Mouse (Mus musculus) limb, embryonic 14.5 days (tissue): ENCODE results near the gene Prcd. TPM values are rescaled to one million over a fixed set of nuclear protein-coding genes. Genes with fewer than 3 reads are reported as not detected.

Experiments used
- ATAC-seq: fragments of 200-750 bp; cut with Nextera tagmentation; 2 replicates; pipeline ENCODE4 v1.8.0; 2017; ENCODE audit warnings: low read depth, moderate number of reproducible peaks, moderate TSS enrichment; ENCODE audit not compliant: low FRiP score
- DNase-seq: peaks from one replicate; pipeline ENCODE4 v3.0.0-alpha.2; 2015; ENCODE audit warnings: low spot score
- H3K27ac ChIP-seq: fragments of 300-500 bp; sonication (generic); replicated peaks from 2 replicates; pipeline ENCODE4 v1.5.1; 2014; ENCODE audit warnings: low read depth, mild to moderate bottlenecking, low read length, moderate library complexity, mixed read lengths
- H3K27me3 ChIP-seq: fragments of 300-500 bp; sonication (generic); 2 replicates; pipeline ENCODE4 v1.6.1; 2014; ENCODE audit warnings: low read length, mixed read lengths; ENCODE audit not compliant: control insufficient read depth, insufficient read depth
- H3K36me3 ChIP-seq: fragments of 300-500 bp; sonication (generic); 2 replicates; pipeline ENCODE4 v1.6.1; 2014; ENCODE audit warnings: mild to moderate bottlenecking, low read length, moderate library complexity, mixed read lengths; ENCODE audit not compliant: control insufficient read depth, insufficient read depth
- H3K4me1 ChIP-seq: fragments of 300-500 bp; sonication (generic); 2 replicates; pipeline ENCODE4 v1.6.1; 2014; ENCODE audit warnings: antibody characterized with exemption, low read length, mixed read lengths; ENCODE audit not compliant: control insufficient read depth, insufficient read depth
- H3K4me2 ChIP-seq: fragments of 300-500 bp; sonication (generic); replicated peaks from 2 replicates; pipeline ENCODE4 v1.6.1; 2014; ENCODE audit warnings: low read depth, mild to moderate bottlenecking, low read length, moderate library complexity; ENCODE audit not compliant: severe bottlenecking
- H3K4me3 ChIP-seq: fragments of 300-500 bp; sonication (generic); replicated peaks from 2 replicates; pipeline ENCODE4 v1.5.1; 2014; ENCODE audit warnings: low read length
- H3K9ac ChIP-seq: fragments of 300-500 bp; sonication (generic); 2 replicates; pipeline ENCODE4 v1.6.1; 2014; ENCODE audit warnings: mild to moderate bottlenecking, low read depth, low read length, moderate library complexity; ENCODE audit not compliant: severe bottlenecking
- H3K9me3 ChIP-seq: fragments of 300-500 bp; sonication (generic); 2 replicates; pipeline ENCODE4 v1.6.1; 2016; ENCODE audit warnings: low read length; ENCODE audit not compliant: control insufficient read depth
- POLR2A ChIP-seq: fragments of 200-500 bp; IDR thresholded peaks from 2 replicates; pipeline ENCODE4 v1.8.0; 2012; ENCODE audit warnings: inconsistent platforms, mild to moderate bottlenecking, moderate library complexity, borderline replicate concordance; ENCODE audit not compliant: insufficient read depth, insufficient read length; ENCODE audit errors: extremely low read depth
- WGBS: fragments of 180-500 bp; shearing (Covaris S2); extraction: QIAGEN DNeasy Blood & Tissue Kit; methylation state at CpG from one replicate; pipeline ENCODE4 v1.1.7; 2014; 5-methylcytosine and 5-hydroxymethylcytosine counted together
- polyA plus RNA-seq, 2 experiments: library from polyadenylated mRNA; depleted of rRNA in 1 of 2; stranded (reverse) in 1 of 2; unstranded in 1 of 2; fragments of >200 nt; fragmentation: Nextera tagmentation in 1 of 2; extraction: Ambion mirVana in 1 of 2; gene quantifications; 2 replicates each; pipeline versions ENCODE4 v1.2.1 to v1.2.3; 2012 to 2014

The Prcd gene
- polyA plus RNA-seq, 2 experiments = 0.85 to 1.2 TPM

DNA sequence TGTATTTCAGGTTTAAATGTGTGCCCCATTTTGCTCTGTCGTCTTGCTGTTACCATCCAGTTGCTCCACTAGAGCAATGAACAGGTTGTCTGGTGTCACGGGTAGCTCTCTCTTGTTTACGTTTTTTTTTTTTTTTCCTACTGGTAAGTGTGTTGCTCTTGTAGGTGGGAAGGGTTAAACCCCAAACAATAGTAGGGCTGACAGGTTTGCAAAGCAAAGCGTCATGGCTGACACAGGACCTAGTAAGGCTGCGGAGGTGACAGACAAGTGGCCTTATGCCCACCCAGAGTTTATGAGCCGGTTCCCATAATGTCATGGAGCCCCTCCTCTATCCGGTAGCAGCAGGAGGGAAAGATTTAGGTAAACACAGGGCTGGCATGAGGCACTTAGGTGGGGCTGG, 53.0 kb downstream of the Prcd start:
- Histone ChIP-seq H3K9ac (no peak overlapping the region), H3K27me3 (no peaks in the 10 kb centered on the region), H3K9me3 (no peaks in the 10 kb centered on the region), H3K36me3 (no peaks in the 10 kb centered on the region), H3K4me3 (no peak overlapping the region), H3K4me1 (0 out of 2 replicates have a peak, but pooled peaks cover 1% of the 10 kb centered on the region), H3K4me2 (no peak overlapping the region), H3K27ac (no peak overlapping the region)
- no peak for TF ChIP-seq POLR2A
- no peak for ATAC-seq
- DNase-seq = no peak
- 51% methylated on average over 7 of the region's 7 CpGs for WGBS

DNA sequence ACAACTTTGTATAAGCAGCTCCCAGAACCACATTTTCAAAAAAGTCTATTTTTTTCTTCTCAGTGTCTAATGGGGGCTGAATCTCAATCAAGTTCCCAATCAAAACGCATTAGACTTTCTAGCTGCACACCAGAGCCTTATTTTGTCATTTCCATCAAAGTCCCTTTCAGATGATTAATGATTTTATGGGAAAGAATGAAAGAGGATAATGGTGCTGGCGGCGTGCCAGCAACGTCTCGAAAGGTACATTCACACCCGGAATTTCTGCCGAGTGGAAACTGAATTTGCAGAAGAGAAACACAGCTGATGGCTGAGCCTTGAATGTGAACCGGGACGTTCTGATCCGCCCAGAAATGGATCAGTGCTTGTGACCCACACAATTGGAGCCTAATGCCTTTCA, 56.8 kb downstream of the Prcd start:
- H3K4me1 ChIP-seq = no peaks in the 10 kb centered on the region
- H3K4me2 ChIP-seq = no peak overlapping the region
- no peak overlapping the region for H3K4me3 ChIP-seq
- peak; percentile 29 for DNase-seq
- no peak for ATAC-seq
- no peaks in the 10 kb centered on the region for H3K9me3 ChIP-seq
- H3K36me3 ChIP-seq = no peaks in the 10 kb centered on the region
- H3K27ac ChIP-seq = no peak overlapping the region
- no peaks in the 10 kb centered on the region for H3K27me3 ChIP-seq
- H3K9ac ChIP-seq = no peak overlapping the region
- TF ChIP-seq POLR2A = no peak
- WGBS = 48% methylated on average over 10 of the region's 10 CpGs

DNA sequence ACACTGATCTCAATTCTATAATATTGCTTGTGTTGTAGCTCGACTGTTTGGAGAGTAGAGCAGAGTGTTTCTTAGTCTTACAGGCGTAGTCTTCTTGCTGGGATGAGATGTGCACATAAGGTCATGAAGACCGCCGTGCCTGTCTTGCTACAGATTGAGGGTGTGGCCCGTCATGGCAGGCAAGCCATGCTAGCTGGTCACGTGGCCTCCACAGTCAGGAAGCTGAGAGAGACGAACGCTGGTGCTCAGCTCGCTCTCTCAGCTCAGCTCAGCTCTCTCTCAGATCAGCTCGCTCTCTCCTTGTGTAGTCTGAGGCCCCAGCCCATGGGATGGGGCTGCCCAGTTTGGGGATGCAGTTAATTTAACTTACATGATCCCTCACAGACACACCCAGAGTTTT, 57.5 kb downstream of the Prcd start:
- no peak overlapping the region for H3K4me3 ChIP-seq
- WGBS = 91% methylated on average over 10 of the region's 10 CpGs
- no peak overlapping the region for H3K9ac ChIP-seq
- no peaks in the 10 kb centered on the region for H3K4me1 ChIP-seq
- no peak overlapping the region for H3K4me2 ChIP-seq
- no peak for TF ChIP-seq POLR2A
- H3K9me3 ChIP-seq = no peaks in the 10 kb centered on the region
- H3K36me3 ChIP-seq = no peaks in the 10 kb centered on the region
- no peak for ATAC-seq
- no peak overlapping the region for H3K27ac ChIP-seq
- DNase-seq = no peak
- no peaks in the 10 kb centered on the region for H3K27me3 ChIP-seq

DNA sequence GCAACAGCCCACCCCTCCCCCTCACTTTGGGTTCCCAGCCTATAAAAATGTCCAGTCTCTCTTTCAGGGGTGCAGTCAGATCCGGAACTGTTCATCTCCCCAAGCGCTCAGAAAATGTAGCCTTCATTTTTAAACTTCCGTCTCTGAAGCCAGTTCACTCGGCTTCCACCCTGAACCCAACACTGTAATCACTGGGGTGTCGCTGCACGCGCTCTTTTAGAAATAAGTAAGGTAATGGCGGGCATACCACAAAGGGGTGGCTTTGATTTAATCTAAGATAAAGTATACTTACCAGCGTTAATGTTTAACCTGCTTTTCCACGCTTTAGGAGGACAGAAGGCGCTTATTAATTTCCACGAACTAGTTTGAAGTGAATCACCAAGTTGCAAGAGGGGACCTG, 60.7 kb downstream of the Prcd start:
- DNase-seq (no peak), ATAC-seq (no peak)
- WGBS = 85% methylated on average over 12 of the region's 12 CpGs
- H3K27me3 ChIP-seq = no peaks in the 10 kb centered on the region
- no peak overlapping the region for H3K9ac ChIP-seq
- no peaks in the 10 kb centered on the region for H3K9me3 ChIP-seq
- TF ChIP-seq POLR2A = no peak
- H3K4me1 ChIP-seq = no peaks in the 10 kb centered on the region
- no peak overlapping the region for H3K4me3 ChIP-seq
- H3K36me3 ChIP-seq = no peaks in the 10 kb centered on the region
- H3K27ac ChIP-seq = no peak overlapping the region
- no peak overlapping the region for H3K4me2 ChIP-seq

Other genes with a start within 250 kb of the Prcd start
- 20.1 and 23.2 TPM in 2 replicates for gene Rnf157, start 240.5 kb upstream of the Prcd start, polyA plus RNA-seq (2012; rRNA removed)
- gene Rnf157, start 240.5 kb upstream of the Prcd start, polyA plus RNA-seq (2014; fragmentation: Nextera tagmentation; extraction: Ambion mirVana) = 17.3 and 19.7 TPM in 2 replicates
- gene Ubald2, start 219.4 kb upstream of the Prcd start, polyA plus RNA-seq (2012; rRNA removed) = 131 and 148 TPM in 2 replicates
- 46.2 and 48.6 TPM in 2 replicates for gene Ubald2, start 219.4 kb upstream of the Prcd start, polyA plus RNA-seq (2014; fragmentation: Nextera tagmentation; extraction: Ambion mirVana)
- gene Qrich2, start 187.3 kb upstream of the Prcd start, polyA plus RNA-seq (2012; rRNA removed) = 0.09 and 0.33 TPM in 2 replicates
- gene Qrich2, start 187.3 kb upstream of the Prcd start, polyA plus RNA-seq (2014; fragmentation: Nextera tagmentation; extraction: Ambion mirVana) = 0.17 and 0.36 TPM in 2 replicates
- gene Prpsap1, start 159.3 kb upstream of the Prcd start, polyA plus RNA-seq (2012; rRNA removed) = 134 and 144 TPM in 2 replicates
- 148 and 157 TPM in 2 replicates for gene Prpsap1, start 159.3 kb upstream of the Prcd start, polyA plus RNA-seq (2014; fragmentation: Nextera tagmentation; extraction: Ambion mirVana)
- gene Sphk1, start 122.6 kb upstream of the Prcd start, polyA plus RNA-seq (2012; rRNA removed) = 3.8 and 4.7 TPM in 2 replicates
- 3.2 and 3.4 TPM in 2 replicates for gene Sphk1, start 122.6 kb upstream of the Prcd start, polyA plus RNA-seq (2014; fragmentation: Nextera tagmentation; extraction: Ambion mirVana)
- 29.7 and 33.4 TPM in 2 replicates for gene Ube2o, start 72.1 kb upstream of the Prcd start, polyA plus RNA-seq (2012; rRNA removed)
- 18.7 and 25.5 TPM in 2 replicates for gene Ube2o, start 72.1 kb upstream of the Prcd start, polyA plus RNA-seq (2014; fragmentation: Nextera tagmentation; extraction: Ambion mirVana)
- 0.13 and 0.17 TPM in 2 replicates for gene Aanat, start 67.1 kb upstream of the Prcd start, polyA plus RNA-seq (2012; rRNA removed)
- not detected in 2 replicates for gene Aanat, start 67.1 kb upstream of the Prcd start, polyA plus RNA-seq (2014; fragmentation: Nextera tagmentation; extraction: Ambion mirVana)
- 11.4 and 15.0 TPM in 2 replicates for gene Rhbdf2, start 26.5 kb upstream of the Prcd start, polyA plus RNA-seq (2012; rRNA removed)
- 5.0 and 5.5 TPM in 2 replicates for gene Rhbdf2, start 26.5 kb upstream of the Prcd start, polyA plus RNA-seq (2014; fragmentation: Nextera tagmentation; extraction: Ambion mirVana)
- 12.1 and 12.3 TPM in 2 replicates for gene Cygb, start 779 bp downstream of the Prcd start, polyA plus RNA-seq (2012; rRNA removed)
- gene Cygb, start 779 bp downstream of the Prcd start, polyA plus RNA-seq (2014; fragmentation: Nextera tagmentation; extraction: Ambion mirVana) = 11.7 and 13.4 TPM in 2 replicates
- gene St6galnac1, start 122.0 kb downstream of the Prcd start, polyA plus RNA-seq (2012; rRNA removed) = not detected in 2 replicates
- not detected in 2 replicates for gene St6galnac1, start 122.0 kb downstream of the Prcd start, polyA plus RNA-seq (2014; fragmentation: Nextera tagmentation; extraction: Ambion mirVana)
- gene Mxra7, start 174.5 kb downstream of the Prcd start, polyA plus RNA-seq (2012; rRNA removed) = 20.8 and 21.9 TPM in 2 replicates
- 11.0 and 13.9 TPM in 2 replicates for gene Mxra7, start 174.5 kb downstream of the Prcd start, polyA plus RNA-seq (2014; fragmentation: Nextera tagmentation; extraction: Ambion mirVana)
- gene Mettl23, start 189.7 kb downstream of the Prcd start, polyA plus RNA-seq (2012; rRNA removed) = 51.0 and 54.9 TPM in 2 replicates
- 77.9 and 84.1 TPM in 2 replicates for gene Mettl23, start 189.7 kb downstream of the Prcd start, polyA plus RNA-seq (2014; fragmentation: Nextera tagmentation; extraction: Ambion mirVana)
- 51.2 and 57.0 TPM in 2 replicates for gene Jmjd6, start 189.9 kb downstream of the Prcd start, polyA plus RNA-seq (2012; rRNA removed)
- 68.0 and 77.8 TPM in 2 replicates for gene Jmjd6, start 189.9 kb downstream of the Prcd start, polyA plus RNA-seq (2014; fragmentation: Nextera tagmentation; extraction: Ambion mirVana)
- 35.0 and 41.5 TPM in 2 replicates for gene Mfsd11, start 198.9 kb downstream of the Prcd start, polyA plus RNA-seq (2012; rRNA removed)
- 46.0 and 47.2 TPM in 2 replicates for gene Mfsd11, start 198.9 kb downstream of the Prcd start, polyA plus RNA-seq (2014; fragmentation: Nextera tagmentation; extraction: Ambion mirVana)
- gene Srsf2, start 199.6 kb downstream of the Prcd start, polyA plus RNA-seq (2012; rRNA removed) = 791 and 910 TPM in 2 replicates
- gene Srsf2, start 199.6 kb downstream of the Prcd start, polyA plus RNA-seq (2014; fragmentation: Nextera tagmentation; extraction: Ambion mirVana) = 776 and 780 TPM in 2 replicates